ENCODE assay signal across 8 mouse cellular contexts in the genomic region with DNA sequence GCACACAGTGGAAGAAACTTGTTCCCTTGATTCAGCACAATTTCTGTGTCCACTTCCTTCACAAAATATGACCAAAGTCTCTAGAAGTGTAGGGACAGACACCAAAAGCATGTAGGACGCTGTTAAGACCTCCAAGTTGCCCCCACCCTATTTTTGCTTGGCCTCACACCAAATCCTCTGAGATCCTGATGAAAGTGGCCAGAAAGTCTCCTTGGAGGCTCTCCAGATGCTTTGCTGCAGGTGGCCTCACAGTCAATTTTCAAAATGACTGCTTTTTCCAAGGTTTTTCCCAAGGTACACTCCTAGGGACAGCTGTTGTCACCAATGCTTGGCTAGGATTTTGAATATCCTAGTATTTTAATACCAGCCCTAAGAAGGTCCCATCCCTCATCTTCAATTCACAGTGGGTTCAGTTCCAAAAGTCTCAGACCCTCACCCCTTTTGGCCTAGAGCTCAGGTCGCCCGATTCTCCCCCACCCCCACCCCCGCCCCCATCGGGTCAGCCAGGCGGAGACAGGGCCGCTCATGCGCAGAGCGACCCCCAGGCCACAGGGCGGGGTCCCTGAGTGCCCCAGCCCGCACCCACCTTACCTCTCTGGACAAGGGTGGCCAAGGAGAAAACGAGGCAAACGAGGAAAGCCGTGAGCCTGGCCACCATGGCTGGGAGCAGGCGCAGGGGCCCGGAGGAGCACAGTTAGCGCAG. TPM values are rescaled to one million over a fixed set of nuclear protein-coding genes. Genes with fewer than 3 reads are reported as not detected.
DNase-seq lines count a peak whose midpoint lies in the region; ATAC-seq and TF ChIP-seq lines count a peak whose summit lies in the region.

No protein-coding gene starts in this region.

- no peaks in the 10 kb centered on the region for H3K36me3 ChIP-seq in heart, embryonic 12.5 days
- peaks cover 8% of the 10 kb centered on the region for H3K36me3 ChIP-seq in G1E (replicated peaks)
- no peaks in the 10 kb centered on the region for H3K36me3 ChIP-seq in limb, embryonic 11.5 days (ENCODE audit: control insufficient read depth, insufficient read depth, low read length)
- no peaks in the 10 kb centered on the region for H3K36me3 ChIP-seq in small intestine, adult 2 months (ENCODE audit: control insufficient read depth, insufficient read depth, low read length)

- no peak for TF ChIP-seq CTCF in G1E (IDR thresholded peaks at IDR 0.05; ENCODE audit: low read depth, low read length)
- TF ChIP-seq CTCF in embryonic fibroblast, embryonic 13.5 days (IDR thresholded peaks at IDR 0.05; ENCODE audit: borderline replicate concordance, insufficient read depth, low read length), result no peak
- TF ChIP-seq CTCF in small intestine, adult 2 months (IDR thresholded peaks at IDR 0.05; ENCODE audit: extremely low read depth, insufficient read length, insufficient replicate concordance, low read depth, low read length), result no peak

- peaks cover 3% of the 10 kb centered on the region for H3K27me3 ChIP-seq in heart, embryonic 12.5 days (replicated peaks)
- H3K27me3 ChIP-seq in G1E (ENCODE audit: insufficient read depth, low read length), result 0 out of 2 replicates have a peak, but pooled peaks cover 2% of the 10 kb centered on the region
- H3K27me3 ChIP-seq in limb, embryonic 11.5 days (ENCODE audit: control insufficient read depth, insufficient read depth, low read length), result no peaks in the 10 kb centered on the region
- no peaks in the 10 kb centered on the region for H3K27me3 ChIP-seq in small intestine, adult 2 months (ENCODE audit: control insufficient read depth, insufficient read depth, low read length)

- H3K4me1 ChIP-seq in heart, embryonic 12.5 days (replicated peaks), result peaks cover 10% of the 10 kb centered on the region
- H3K4me1 ChIP-seq in G1E (ENCODE audit: insufficient read depth, low read depth, low read length), result peaks cover 31% of the 10 kb centered on the region
- H3K4me1 ChIP-seq in embryonic fibroblast, embryonic 13.5 days (ENCODE audit: control insufficient read depth, insufficient read depth, low read length), result peaks cover 2% of the 10 kb centered on the region; the same call in 1 of the 2 replicates
- no peaks in the 10 kb centered on the region for H3K4me1 ChIP-seq in limb, embryonic 11.5 days (ENCODE audit: control insufficient read depth, insufficient read depth, low read length)
- no peaks in the 10 kb centered on the region for H3K4me1 ChIP-seq in small intestine, adult 2 months (ENCODE audit: control insufficient read depth, insufficient read depth, insufficient read length, low read length)

- peak; percentile 79; the same call in 1 of the 2 replicates for ATAC-seq in heart, embryonic 12.5 days (ENCODE audit: insufficient number of reproducible peaks, low FRiP score)
- ATAC-seq in G1E (ENCODE audit: extremely low read depth, insufficient number of reproducible peaks, low FRiP score, poor library complexity, severe bottlenecking), result no peak
- peak; percentile 86; the same call in 1 of the 2 replicates for ATAC-seq in limb, embryonic 11.5 days (ENCODE audit: insufficient number of reproducible peaks, low FRiP score, low TSS enrichment, low read depth)
- ATAC-seq in erythroid progenitor cell, adult 5-6 weeks (replicated peaks; ENCODE audit: low FRiP score, poor library complexity, severe bottlenecking), result no peak

- TF ChIP-seq POLR2A in embryonic fibroblast, embryonic 13.5 days (IDR thresholded peaks at IDR 0.05; ENCODE audit: low read depth, low read length), result peak; percentile 52
- TF ChIP-seq POLR2A in small intestine, adult 2 months (IDR thresholded peaks at IDR 0.05; ENCODE audit: low read depth, low read length), result no peak

- peak overlapping the region; percentile 57 for H3K4me3 ChIP-seq in heart, embryonic 12.5 days
- peak overlapping the region; percentile 73 for H3K4me3 ChIP-seq in G1E (ENCODE audit: low read depth, low read length)
- peak overlapping the region; percentile 54 for H3K4me3 ChIP-seq in embryonic fibroblast, embryonic 13.5 days (ENCODE audit: insufficient read depth, low read length)
- peak overlapping the region; percentile 46 for H3K4me3 ChIP-seq in limb, embryonic 11.5 days (ENCODE audit: low read depth, low read length)
- peak overlapping the region; percentile 96 for H3K4me3 ChIP-seq in small intestine, adult 2 months (ENCODE audit: low read depth, low read length)

- DNase-seq in heart, postnatal 36 days, result no peak
- DNase-seq in G1E (ENCODE audit: low spot score), result no peak
- DNase-seq in limb, embryonic 11.5 days (ENCODE audit: low spot score), result no peak
- DNase-seq in layer of hippocampus, adult 9-10 months (ENCODE audit: low spot score), result no peak

- 17% methylated on average over 15 of the region's 17 CpGs for WGBS in heart, embryonic 12.5 days
- 24% methylated on average over 14 of the region's 17 CpGs for WGBS in limb, embryonic 11.5 days
- WGBS in small intestine, adult 2 months, result 15% methylated on average over 17 of the region's 17 CpGs

- peak overlapping the region; percentile 68 for H3K9ac ChIP-seq in heart, embryonic 12.5 days
- H3K9ac ChIP-seq in limb, embryonic 11.5 days (ENCODE audit: low read length), result peak overlapping the region; percentile 52

- H3K4me2 ChIP-seq in heart, embryonic 12.5 days, result peak overlapping the region; percentile 76
- peak overlapping the region; percentile 56 for H3K4me2 ChIP-seq in limb, embryonic 11.5 days (ENCODE audit: low read depth, severe bottlenecking)

- no peaks in the 10 kb centered on the region for H3K9me3 ChIP-seq in heart, embryonic 12.5 days (replicated peaks)
- no peaks in the 10 kb centered on the region for H3K9me3 ChIP-seq in G1E (replicated peaks)
- H3K9me3 ChIP-seq in limb, embryonic 11.5 days (ENCODE audit: control insufficient read depth, low read length), result no peaks in the 10 kb centered on the region

- intact Hi-C loops in heart, postnatal 36 days (cut with DNase I), result loop anchor here (5.0 kb wide), 1 partner anchor 65 kb away; a partner anchor contains a TSS

- peak overlapping the region; percentile 95 for H3K27ac ChIP-seq in heart, embryonic 12.5 days (ENCODE audit: poor library complexity, severe bottlenecking)
- peak overlapping the region; percentile 54 for H3K27ac ChIP-seq in embryonic fibroblast, embryonic 13.5 days (ENCODE audit: insufficient read depth, low read length)
- H3K27ac ChIP-seq in limb, embryonic 11.5 days (replicated peaks; ENCODE audit: low read depth, low read length), result peak overlapping the region; percentile 76; the same call in 1 of the 2 replicates
- no peak overlapping the region for H3K27ac ChIP-seq in small intestine, adult 2 months (ENCODE audit: insufficient read depth, low read depth, low read length)

RNA-seq across cellular contexts. Expression of a gene that starts 0.6 kb away (rescaled TPM):
- polyA plus RNA-seq in heart, embryonic 12.5 days (2016; fragmentation: Nextera tagmentation; extraction: Ambion mirVana), result 34.8 and 37.1 TPM in 2 replicates
- 10 to 100 TPM; 59.6 to 66.1 TPM for total RNA-seq in heart, postnatal 36 days (2021)
- 12.7 and 16.1 TPM in 2 replicates for total RNA-seq in G1E (2014; fragmentation: Nextera tagmentation)
- 21.4 and 22.2 TPM in 2 replicates for total RNA-seq in G1E (2017)
- polyA plus RNA-seq in G1E (2012), result 2.1 and 3.7 TPM in 2 replicates
- polyA plus RNA-seq in embryonic fibroblast, embryonic 13.5 days (2011; ENCODE audit: insufficient read length, low read depth, missing spikeins), result 38.6 and 39.5 TPM in 2 replicates
- polyA plus RNA-seq in limb, embryonic 11.5 days (2014; fragmentation: Nextera tagmentation; extraction: Ambion mirVana), result 22.1 and 23.4 TPM in 2 replicates
- polyA plus RNA-seq in small intestine, adult 2 months (2012; rRNA removed), result 1.8 and 2.0 TPM in 2 replicates
- 9.4 and 21.4 TPM in 2 replicates for total RNA-seq in erythroid progenitor cell, adult 5-6 weeks (2015; ENCODE audit: low replicate concordance)
- total RNA-seq in erythroid progenitor cell, adult 5-6 weeks (2017; ENCODE audit: low replicate concordance), result 15.3 and 21.6 TPM in 2 replicates

Comparison
In these comparisons a context has a peak if more than half of its experiments do, and no peak if none do; other contexts are left out.
1. ATAC-seq: peak in heart, embryonic 12.5 days (single experiment) and limb, embryonic 11.5 days (single experiment); none in G1E (single experiment) and erythroid progenitor cell, adult 5-6 weeks (single experiment).
2. H3K4me3 ChIP-seq: peak in every context shown above with its lines; median percentile 96 in small intestine, adult 2 months; 73 in G1E; 57 in heart, embryonic 12.5 days; 54 in embryonic fibroblast, embryonic 13.5 days; 46 in limb, embryonic 11.5 days.